Mouse (Mus musculus): ENCODE measurements around the gene Gm18596. TPM values are rescaled to one million over a fixed set of nuclear protein-coding genes. Genes with fewer than 3 reads are reported as not detected.
"Not testable (repeated sequence)": the region's sequence is repeated elsewhere in the genome, so short reads cannot be mapped to it uniquely, and the experiment has no call there.

The Gm18596 gene
- polyA plus RNA-seq, 1 experiment from 2014 or later: not detected

GRCm38 (mm10) chr10:77751254-77751653, 8.8 kb upstream of the Gm18596 start, which contains the start of gene Gm9736:
Gene Gm9736, minus strand, starts transcription at chr10:77751354.
- not testable (repeated sequence) for H3K9ac ChIP-seq; H3K4me2 ChIP-seq; H3K36me3 ChIP-seq; H3K4me1 ChIP-seq; H3K27me3 ChIP-seq (replicated peaks); H3K27ac ChIP-seq; H3K9me3 ChIP-seq; H3K4me3 ChIP-seq (replicated peaks); ATAC-seq (ENCODE audit: insufficient read depth, low FRiP score, low read depth)
- WGBS: 62% methylated on average over 1 of the region's 1 CpGs

- ATAC-seq (ENCODE audit: insufficient read depth, low FRiP score, low read depth); H3K4me1 ChIP-seq; H3K4me3 ChIP-seq (replicated peaks); H3K27ac ChIP-seq; H3K9ac ChIP-seq; H3K4me2 ChIP-seq; H3K27me3 ChIP-seq (replicated peaks); H3K9me3 ChIP-seq; H3K36me3 ChIP-seq: not testable (repeated sequence)
- WGBS: 80% methylated on average over 1 of the region's 1 CpGs
Observed at GRCm38 (mm10) chr10:77750686-77751085, 8.2 kb upstream of the Gm18596 start.

GRCm38 (mm10) chr10:77738929-77739328, 3.5 kb downstream of the Gm18596 start:
- H3K36me3 ChIP-seq: no peaks in the 10 kb centered on the region
- no peaks in the 10 kb centered on the region for H3K4me1 ChIP-seq
- H3K9me3 ChIP-seq: no peaks in the 10 kb centered on the region
- H3K9ac ChIP-seq: no peak overlapping the region
- no peaks in the 10 kb centered on the region for H3K27me3 ChIP-seq (replicated peaks)
- no peak for ATAC-seq (ENCODE audit: insufficient read depth, low FRiP score, low read depth)
- H3K27ac ChIP-seq: no peak overlapping the region
- no peak overlapping the region for H3K4me2 ChIP-seq
- no peak overlapping the region for H3K4me3 ChIP-seq (replicated peaks)
- 85% methylated on average over 4 of the region's 4 CpGs for WGBS

GRCm38 (mm10) chr10:77735928-77736327, 6.5 kb downstream of the Gm18596 start:
- no peak overlapping the region for H3K9ac ChIP-seq
- no peaks in the 10 kb centered on the region for H3K27me3 ChIP-seq (replicated peaks)
- no peaks in the 10 kb centered on the region for H3K9me3 ChIP-seq
- no peak overlapping the region for H3K4me2 ChIP-seq
- no peaks in the 10 kb centered on the region for H3K36me3 ChIP-seq
- WGBS: 91% methylated on average over 1 of the region's 1 CpGs
- no peak overlapping the region for H3K4me3 ChIP-seq (replicated peaks)
- H3K4me1 ChIP-seq: no peaks in the 10 kb centered on the region
- H3K27ac ChIP-seq: no peak overlapping the region
- ATAC-seq (ENCODE audit: insufficient read depth, low FRiP score, low read depth): no peak

- H3K9ac ChIP-seq: no peak overlapping the region
- H3K27ac ChIP-seq: no peak overlapping the region
- H3K4me3 ChIP-seq (replicated peaks): no peak overlapping the region
- no peaks in the 10 kb centered on the region for H3K9me3 ChIP-seq
- WGBS: 36% methylated on average over 4 of the region's 4 CpGs
- H3K4me1 ChIP-seq: no peaks in the 10 kb centered on the region
- no peaks in the 10 kb centered on the region for H3K36me3 ChIP-seq
- no peak overlapping the region for H3K4me2 ChIP-seq
- no peaks in the 10 kb centered on the region for H3K27me3 ChIP-seq (replicated peaks)
- no peak for ATAC-seq (ENCODE audit: insufficient read depth, low FRiP score, low read depth)
Observed at GRCm38 (mm10) chr10:77729241-77729640, 13.2 kb downstream of the Gm18596 start.

GRCm38 (mm10) chr10:77728280-77728679, 14.2 kb downstream of the Gm18596 start:
- Histone ChIP-seq H3K4me1 (no peaks in the 10 kb centered on the region), H3K4me2 (no peak overlapping the region), H3K9me3 (no peaks in the 10 kb centered on the region), H3K27ac (no peak overlapping the region), H3K36me3 (no peaks in the 10 kb centered on the region), H3K4me3 (replicated peaks) (no peak overlapping the region), H3K9ac (no peak overlapping the region), H3K27me3 (replicated peaks) (no peaks in the 10 kb centered on the region)
- no peak for ATAC-seq (ENCODE audit: insufficient read depth, low FRiP score, low read depth)
- WGBS: 57% methylated on average over 4 of the region's 4 CpGs

GRCm38 (mm10) chr10:77726186-77726585, 16.3 kb downstream of the Gm18596 start, which contains the start of gene Gm10100:
Gene Gm10100, plus strand, starts transcription at chr10:77726486.
- Histone ChIP-seq H3K4me1 (no peaks in the 10 kb centered on the region), H3K4me2 (no peak within 1 kb of the TSS), H3K9me3 (no peaks in the 10 kb centered on the region), H3K27me3 (replicated peaks) (no peaks in the 10 kb centered on the region), H3K4me3 (replicated peaks) (no peak within 1 kb of the TSS), H3K27ac (no peak within 1 kb of the TSS), H3K36me3 (no peaks in the 10 kb centered on the region), H3K9ac (no peak within 1 kb of the TSS)
- 21% methylated on average over 3 of the region's 3 CpGs for WGBS
- ATAC-seq (ENCODE audit: insufficient read depth, low FRiP score, low read depth): no peak

- ATAC-seq (ENCODE audit: insufficient read depth, low FRiP score, low read depth): no peak
- no peaks in the 10 kb centered on the region for H3K36me3 ChIP-seq
- no peak overlapping the region for H3K9ac ChIP-seq
- no peaks in the 10 kb centered on the region for H3K4me1 ChIP-seq
- H3K4me3 ChIP-seq (replicated peaks): no peak overlapping the region
- no peaks in the 10 kb centered on the region for H3K27me3 ChIP-seq (replicated peaks)
- 77% methylated on average over 8 of the region's 8 CpGs for WGBS
- H3K27ac ChIP-seq: no peak overlapping the region
- H3K4me2 ChIP-seq: no peak overlapping the region
- H3K9me3 ChIP-seq: no peaks in the 10 kb centered on the region
Observed at GRCm38 (mm10) chr10:77724855-77725254, 17.6 kb downstream of the Gm18596 start.

- 72% methylated on average over 1 of the region's 1 CpGs for WGBS
- not testable (repeated sequence) for ATAC-seq (ENCODE audit: insufficient read depth, low FRiP score, low read depth)
Observed at GRCm38 (mm10) chr10:77720299-77720698, 22.1 kb downstream of the Gm18596 start, which contains the start of gene Krtap12-1. Gene Krtap12-1, plus strand, starts transcription at chr10:77720599.

GRCm38 (mm10) chr10:77715507-77715906, 26.9 kb downstream of the Gm18596 start, which contains the start of gene Gm10142:
Gene Gm10142, plus strand, starts transcription at chr10:77715807.
- Histone ChIP-seq H3K4me3 (replicated peaks) (no peak within 1 kb of the TSS), H3K4me2 (no peak within 1 kb of the TSS), H3K9ac (no peak within 1 kb of the TSS), H3K36me3 (no peaks in the 10 kb centered on the region), H3K9me3 (no peaks in the 10 kb centered on the region), H3K27ac (no peak within 1 kb of the TSS), H3K27me3 (replicated peaks) (no peaks in the 10 kb centered on the region), H3K4me1 (no peaks in the 10 kb centered on the region)
- WGBS: 88% methylated on average over 1 of the region's 1 CpGs
- no peak for ATAC-seq (ENCODE audit: insufficient read depth, low FRiP score, low read depth)

More at GRCm38 (mm10) chr10:77720299-77720698, 22.1 kb downstream of the Gm18596 start, which contains the start of gene Krtap12-1:
- not testable (repeated sequence) for H3K27ac ChIP-seq; H3K9me3 ChIP-seq; H3K27me3 ChIP-seq (replicated peaks); H3K9ac ChIP-seq; H3K36me3 ChIP-seq; H3K4me2 ChIP-seq; H3K4me1 ChIP-seq; H3K4me3 ChIP-seq (replicated peaks)

- Histone ChIP-seq H3K4me1 (no peaks in the 10 kb centered on the region), H3K4me3 (replicated peaks) (no peak overlapping the region), H3K9me3 (no peaks in the 10 kb centered on the region), H3K4me2 (no peak overlapping the region), H3K27ac (no peak overlapping the region), H3K36me3 (no peaks in the 10 kb centered on the region), H3K9ac (no peak overlapping the region), H3K27me3 (replicated peaks) (no peaks in the 10 kb centered on the region)
- 51% methylated on average over 4 of the region's 4 CpGs for WGBS
- no peak for ATAC-seq (ENCODE audit: insufficient read depth, low FRiP score, low read depth)
Observed at GRCm38 (mm10) chr10:77713734-77714133, 28.7 kb downstream of the Gm18596 start.

- H3K27me3 ChIP-seq (replicated peaks); H3K4me3 ChIP-seq (replicated peaks); H3K27ac ChIP-seq; H3K9me3 ChIP-seq; H3K4me1 ChIP-seq; ATAC-seq (ENCODE audit: insufficient read depth, low FRiP score, low read depth); H3K9ac ChIP-seq; H3K4me2 ChIP-seq; H3K36me3 ChIP-seq: not testable (repeated sequence)
Observed at GRCm38 (mm10) chr10:77711157-77711556, 31.3 kb downstream of the Gm18596 start, which contains the start of gene Gm10024. Gene Gm10024, plus strand, starts transcription at chr10:77711457.

- no peaks in the 10 kb centered on the region for H3K36me3 ChIP-seq
- ATAC-seq (ENCODE audit: insufficient read depth, low FRiP score, low read depth): no peak
- no peak overlapping the region for H3K4me2 ChIP-seq
- no peaks in the 10 kb centered on the region; the same call in 1 of the 2 replicates for H3K9me3 ChIP-seq
- H3K27ac ChIP-seq: no peak overlapping the region
- 79% methylated on average over 3 of the region's 3 CpGs for WGBS
- H3K9ac ChIP-seq: no peak overlapping the region
- no peaks in the 10 kb centered on the region for H3K4me1 ChIP-seq
- no peak overlapping the region for H3K4me3 ChIP-seq (replicated peaks)
- no peaks in the 10 kb centered on the region for H3K27me3 ChIP-seq (replicated peaks)
Observed at GRCm38 (mm10) chr10:77709831-77710230, 32.6 kb downstream of the Gm18596 start.

Measured in stomach, embryonic 15.5 days (tissue).